Mouse (Mus musculus) ES-E14 (cell line): Measurements from ENCODE around the gene Aldh9a1. TPM values are rescaled to one million over a fixed set of nuclear protein-coding genes. Genes with fewer than 3 reads are reported as not detected.

ENCODE experiments used
- DNase-seq: peaks from one replicate; pipeline ENCODE4 v3.0.0-alpha.2; 2013; ENCODE audit warnings: low read depth, low spot score
- H3K27ac ChIP-seq: 2 replicates; pipeline ENCODE4 v1.5.1; 2012; ENCODE audit warnings: low read depth, mild to moderate bottlenecking, low read length, moderate library complexity, mixed read lengths; ENCODE audit not compliant: poor library complexity, insufficient read depth, severe bottlenecking
- H3K36me3 ChIP-seq: 2 replicates; pipeline ENCODE4 v1.6.1; 2012; ENCODE audit warnings: mild to moderate bottlenecking, low read length, moderate library complexity, mixed read lengths; ENCODE audit not compliant: control insufficient read depth, poor library complexity, insufficient read depth, severe bottlenecking
- H3K4me1 ChIP-seq, 2 experiments: fragments of 150-350 bp in 1 of 2; sonication (generic) in 1 of 2; 2 replicates each; pipeline ENCODE4 v1.6.1; 2012; ENCODE audit warnings: low read length in 2 of 2, mild to moderate bottlenecking in 1 of 2, mixed read lengths in 1 of 2; ENCODE audit not compliant: control insufficient read depth in 2 of 2, insufficient read depth in 2 of 2, poor library complexity in 1 of 2
- H3K4me3 ChIP-seq, 2 experiments: fragments of 150-350 bp in 1 of 2; sonication (generic) in 1 of 2; 2 replicates each; pipeline ENCODE4 v1.5.1; 2012; ENCODE audit warnings: low read length in 2 of 2, low read depth in 1 of 2, mild to moderate bottlenecking in 1 of 2, mixed read lengths in 1 of 2; ENCODE audit not compliant: insufficient read depth in 1 of 2, poor library complexity in 1 of 2, severe bottlenecking in 1 of 2
- H3K9ac ChIP-seq: 2 replicates; pipeline ENCODE4 v1.6.1; 2012; ENCODE audit warnings: low read depth, mild to moderate bottlenecking, low read length, mixed read lengths; ENCODE audit not compliant: poor library complexity, insufficient read depth, severe bottlenecking
- H3K9me3 ChIP-seq: fragments of 150-350 bp; sonication (generic); 2 replicates; pipeline ENCODE4 v1.6.1; 2012; ENCODE audit warnings: low read depth, mild to moderate bottlenecking, low read length; ENCODE audit not compliant: control insufficient read depth, insufficient read depth
- CHD2 ChIP-seq: IDR thresholded peaks from 2 replicates; pipeline ENCODE4 v1.6.1; 2014; ENCODE audit warnings: mild to moderate bottlenecking, low read depth, low read length, inconsistent platforms
- HCFC1 ChIP-seq: IDR thresholded peaks from 2 replicates; pipeline ENCODE4 v1.6.1; 2012; ENCODE audit warnings: low read length, inconsistent platforms, borderline replicate concordance; ENCODE audit not compliant: insufficient read depth
- MAFK ChIP-seq: IDR thresholded peaks from 2 replicates; pipeline ENCODE4 v1.6.1; 2014; ENCODE audit warnings: mild to moderate bottlenecking, low read depth, low read length, inconsistent platforms; ENCODE audit not compliant: insufficient read depth
- ZC3H11A ChIP-seq: IDR thresholded peaks from 2 replicates; pipeline ENCODE4 v1.6.1; 2012; ENCODE audit warnings: low read depth, mild to moderate bottlenecking, inconsistent platforms, low read length, borderline replicate concordance
- ZNF384 ChIP-seq: IDR thresholded peaks from 2 replicates; pipeline ENCODE4 v1.6.1; 2012; ENCODE audit warnings: low read depth, low read length, inconsistent platforms
- in situ Hi-C, 2 experiments: fragments of 600-800 bp; cut with MboI; formaldehyde crosslinking; loops; one replicate each; pipeline ENCODE4 v1.15.1; 2025; ENCODE audit warnings: low sequenced_read_pairs in 2 of 2, inconsistent platforms in 1 of 2; ENCODE audit not compliant: unreplicated experiment in 2 of 2
- total RNA-seq: library from RNA; depleted of rRNA; stranded (reverse); fragments of 300-350 nt; gene quantifications from 2 replicates; pipeline ENCODE4 v1.2.3, GENCODE M21; 2012

Aldh9a1 gene
- total RNA-seq, 1 experiment, result 26.8 TPM

DNA sequence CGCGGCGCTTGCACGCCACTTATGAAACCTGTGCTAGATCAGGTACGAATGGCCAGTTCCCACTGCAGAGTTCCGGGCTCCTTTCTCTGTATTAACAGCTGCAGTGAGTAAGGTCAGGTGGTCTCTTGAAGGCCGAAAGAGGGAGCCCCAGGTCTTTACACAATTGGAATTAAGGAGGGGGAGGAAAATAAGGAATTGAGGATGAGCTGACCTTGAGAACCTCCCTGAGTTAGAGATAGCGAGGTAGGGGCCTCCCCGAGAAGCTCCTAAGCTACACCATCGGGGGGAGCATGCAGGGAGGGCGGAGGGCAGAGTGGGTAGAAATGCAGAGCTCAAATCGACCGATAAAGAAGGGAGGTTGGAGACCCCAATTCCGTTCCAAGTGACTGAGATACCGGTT is 43.5 kb downstream of the Aldh9a1 start:
- Histone ChIP-seq H3K9me3 (no peaks in the 10 kb centered on the region), H3K27ac (no peak overlapping the region), H3K4me3 (peak overlapping the region; percentile 90 to 97), H3K36me3 (no peaks in the 10 kb centered on the region), H3K4me1 (peaks cover 0 to 2% of the 10 kb centered on the region in 2 experiments; a peak in 1 of 4 replicates), H3K9ac (peak overlapping the region; percentile 63)
- TF ChIP-seq HCFC1 (no peak), MAFK (no peak), ZC3H11A (no peak), ZNF384 (no peak), CHD2 (no peak)
- in situ Hi-C loops, result no loop called here
- no peak for DNase-seq

- DNase-seq, result peak; percentile 95
- Histone ChIP-seq H3K9me3 (no peaks in the 10 kb centered on the region), H3K27ac (peak within 1 kb of the TSS; percentile 65; the same call in 1 of the 2 replicates), H3K4me3 (peak within 1 kb of the TSS; percentile 90 to 97), H3K36me3 (no peaks in the 10 kb centered on the region), H3K4me1 (peaks cover 0 to 2% of the 10 kb centered on the region in 2 experiments; a peak in 1 of 4 replicates), H3K9ac (peak within 1 kb of the TSS; percentile 97)
- in situ Hi-C loops, result no loop called here
- TF ChIP-seq CHD2 (peak; percentile 23; the same call in 1 of the 2 replicates), HCFC1 (peak; percentile 63; the same call in 1 of the 2 replicates), ZC3H11A (0 out of 2 replicates have a peak, but pooled peaks have one; percentile 36), MAFK (no peak)
These were observed 44.1 kb downstream of the Aldh9a1 start, which contains the start of gene Mgst3 for GRCm38 (mm10) chr1:167393683-167394492. Mgst3 (minus strand) TSS chr1:167393841.

DNA sequence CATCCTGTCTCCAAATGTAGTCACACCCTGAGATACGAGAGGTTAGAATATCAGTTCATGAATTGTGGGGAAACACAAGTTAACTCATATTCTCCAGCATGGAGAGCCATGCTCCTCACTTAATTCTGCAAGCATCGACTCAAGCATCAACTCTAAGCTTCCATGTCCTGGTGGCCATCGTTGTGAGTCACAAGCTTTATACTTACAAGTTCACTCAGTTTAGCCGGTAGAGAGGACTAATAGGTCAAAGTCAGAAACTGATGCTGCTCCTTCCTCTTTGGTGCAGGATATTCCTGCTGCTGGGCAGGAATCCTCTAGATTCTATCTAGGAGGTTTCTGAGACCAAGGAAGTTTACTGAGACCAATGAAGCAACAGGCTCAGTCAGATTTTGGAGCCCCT is 55.4 kb downstream of the Aldh9a1 start:
- H3K4me1 ChIP-seq, result no peaks in the 10 kb centered on the region
- no peak overlapping the region for H3K9ac ChIP-seq
- no peak overlapping the region for H3K27ac ChIP-seq
- in situ Hi-C loops, result loop anchor here in 1 of 2 experiments (25.0 kb wide), 1 partner anchor 507 kb away; no protein-coding TSS in a partner anchor
- no peaks in the 10 kb centered on the region for H3K36me3 ChIP-seq
- TF ChIP-seq ZC3H11A, result no peak
- no peak for TF ChIP-seq ZNF384
- TF ChIP-seq CHD2, result no peak
- TF ChIP-seq MAFK, result no peak
- no peak for TF ChIP-seq HCFC1
- no peak for DNase-seq
- no peaks in the 10 kb centered on the region for H3K9me3 ChIP-seq
- no peak overlapping the region for H3K4me3 ChIP-seq

DNA sequence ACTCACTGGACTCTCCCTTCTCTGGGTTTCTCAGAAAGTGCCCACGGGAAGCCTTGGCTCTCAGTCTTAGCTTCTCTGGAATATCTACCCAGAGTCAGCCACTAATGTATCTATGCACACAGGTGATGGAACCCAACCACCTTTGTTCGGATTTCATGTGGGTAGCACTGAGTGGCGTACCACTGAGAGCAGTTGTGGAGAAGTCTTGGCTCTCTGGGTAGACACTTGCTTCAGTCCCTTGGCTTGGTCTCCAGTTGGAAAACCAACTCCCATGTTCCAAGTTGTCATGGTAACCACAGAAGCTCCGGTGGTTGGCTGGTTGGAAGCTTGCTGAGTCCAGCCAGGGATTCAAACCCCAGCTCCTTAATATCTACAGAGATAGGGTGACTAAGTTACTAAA is 59.8 kb downstream of the Aldh9a1 start:
- no peaks in the 10 kb centered on the region for H3K4me1 ChIP-seq
- no peak overlapping the region for H3K4me3 ChIP-seq
- no peak overlapping the region for H3K9ac ChIP-seq
- H3K36me3 ChIP-seq, result no peaks in the 10 kb centered on the region
- no peak overlapping the region for H3K27ac ChIP-seq
- no peaks in the 10 kb centered on the region for H3K9me3 ChIP-seq
- in situ Hi-C loops, result loop anchor here in 1 of 2 experiments (25.0 kb wide), 1 partner anchor 503 kb away; no protein-coding TSS in a partner anchor
- no peak for TF ChIP-seq MAFK
- TF ChIP-seq ZC3H11A, result no peak
- TF ChIP-seq ZNF384, result no peak
- TF ChIP-seq CHD2, result no peak
- TF ChIP-seq HCFC1, result no peak
- DNase-seq, result no peak
